Mouse (Mus musculus) T-helper 2 cell (primary cell): ENCODE results near the gene Wdr95.

Experiments used
- in situ Hi-C: fragments of 300-600 bp; cut with MboI, MseI; formaldehyde crosslinking; loops from one replicate; pipeline ENCODE4 v1.15.1; 2025; ENCODE audit warnings: high pct_unique_total_duplicates

Wdr95 gene

DNA sequence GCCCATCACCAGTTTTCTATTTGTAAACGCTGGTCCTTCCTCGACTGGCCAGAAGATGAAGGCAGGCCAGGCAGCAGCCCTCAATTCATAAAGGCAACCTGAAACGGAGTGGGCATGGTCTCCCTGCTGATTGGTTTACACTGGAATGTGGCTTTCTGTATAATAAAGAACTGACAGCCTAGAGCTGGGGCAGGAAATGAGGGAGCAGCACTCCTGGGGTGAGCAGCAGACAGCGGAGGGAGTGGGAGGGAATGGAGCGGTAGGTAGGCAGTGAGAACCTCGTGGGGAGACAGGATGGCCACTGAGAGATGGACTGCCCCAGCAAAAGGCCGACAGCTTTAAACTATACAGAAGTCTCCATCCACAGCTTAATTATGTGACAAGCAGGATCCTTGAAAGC is 93.7 kb downstream of the Wdr95 start:
- in situ Hi-C loops: loop anchor here (25.0 kb wide), 1 partner anchor 1285 kb away; no protein-coding TSS in a partner anchor

DNA sequence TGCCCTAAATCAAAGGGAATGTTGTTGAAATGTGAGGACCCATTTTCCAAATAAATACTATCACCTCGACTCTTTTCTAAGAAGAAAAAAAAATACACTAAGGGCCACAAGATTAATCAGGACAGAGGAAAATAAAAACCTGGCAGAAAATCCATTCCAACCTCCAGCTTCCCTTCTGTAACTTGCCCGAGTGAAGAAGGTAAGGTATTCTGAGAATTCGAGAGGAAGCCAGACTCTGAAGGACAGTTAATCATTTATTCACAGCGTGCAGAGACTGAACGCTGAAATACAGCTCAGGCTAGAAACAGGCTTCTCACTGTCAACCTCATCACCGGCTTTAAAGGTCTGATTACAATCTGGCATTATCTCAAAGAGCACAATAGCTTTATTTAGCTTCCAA is 94.2 kb downstream of the Wdr95 start:
- in situ Hi-C loops: loop anchor here (25.0 kb wide), 1 partner anchor 1285 kb away; no protein-coding TSS in a partner anchor

DNA sequence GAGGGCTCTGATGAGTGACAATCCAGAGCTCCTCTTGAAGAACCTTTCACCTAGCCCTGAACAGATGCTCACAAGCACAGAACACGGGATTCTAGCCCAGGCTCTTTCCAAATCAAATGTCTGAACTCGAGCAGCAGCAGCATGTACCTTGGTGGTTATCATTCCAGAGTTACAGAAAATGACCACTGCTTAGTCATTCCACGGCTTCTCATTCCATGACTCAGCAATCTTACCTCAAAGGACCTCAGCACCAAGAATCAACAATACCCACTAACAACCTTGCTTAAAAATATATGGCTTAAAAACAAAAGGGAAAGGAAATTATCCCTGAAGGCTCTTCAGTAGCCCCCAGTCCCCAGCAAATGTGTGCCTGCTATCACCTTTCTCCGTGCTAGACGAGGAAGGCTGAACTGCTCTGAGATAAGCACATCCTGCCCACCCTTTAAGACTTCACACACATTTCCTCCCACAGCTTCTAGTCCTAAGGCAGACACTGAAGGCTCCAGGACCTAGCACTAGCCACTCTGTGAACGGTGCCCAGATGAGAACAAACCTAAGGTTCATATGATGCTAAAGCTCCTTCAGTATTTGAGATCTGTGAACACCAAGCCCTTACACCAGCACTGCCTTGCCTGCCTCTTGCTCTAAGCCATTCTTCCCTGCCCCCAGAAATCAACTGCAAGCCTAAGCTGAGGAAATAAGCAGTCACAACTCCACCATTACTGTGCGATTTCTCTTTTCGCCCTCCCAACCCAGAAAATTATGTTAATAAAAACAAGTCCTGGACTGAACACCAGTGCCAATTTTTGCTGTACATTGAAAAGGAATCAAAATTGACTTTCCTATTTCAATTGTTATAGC is 95.6 kb downstream of the Wdr95 start:
- in situ Hi-C loops: loop anchor here (25.0 kb wide), 1 partner anchor 1287 kb away; no protein-coding TSS in a partner anchor

DNA sequence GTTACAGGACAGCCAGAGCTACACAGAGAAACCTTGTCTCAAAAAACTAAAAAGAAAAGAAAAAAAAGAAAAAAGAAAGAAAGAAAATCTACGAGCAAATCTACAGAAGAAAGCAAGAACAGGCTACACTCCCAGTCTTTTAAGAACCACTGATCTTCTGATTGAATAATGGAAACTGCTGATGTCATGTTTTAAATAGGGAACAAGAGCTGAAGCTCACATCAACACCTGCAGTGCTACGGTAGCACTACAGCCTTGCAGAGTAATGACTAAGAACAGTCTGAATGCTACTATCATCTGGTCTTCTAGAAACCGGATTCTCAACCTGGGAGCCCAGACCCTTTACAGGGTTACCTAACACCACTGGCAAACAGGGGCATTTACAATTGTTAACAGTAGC is 97.1 kb downstream of the Wdr95 start:
- in situ Hi-C loops: no loop called here

DNA sequence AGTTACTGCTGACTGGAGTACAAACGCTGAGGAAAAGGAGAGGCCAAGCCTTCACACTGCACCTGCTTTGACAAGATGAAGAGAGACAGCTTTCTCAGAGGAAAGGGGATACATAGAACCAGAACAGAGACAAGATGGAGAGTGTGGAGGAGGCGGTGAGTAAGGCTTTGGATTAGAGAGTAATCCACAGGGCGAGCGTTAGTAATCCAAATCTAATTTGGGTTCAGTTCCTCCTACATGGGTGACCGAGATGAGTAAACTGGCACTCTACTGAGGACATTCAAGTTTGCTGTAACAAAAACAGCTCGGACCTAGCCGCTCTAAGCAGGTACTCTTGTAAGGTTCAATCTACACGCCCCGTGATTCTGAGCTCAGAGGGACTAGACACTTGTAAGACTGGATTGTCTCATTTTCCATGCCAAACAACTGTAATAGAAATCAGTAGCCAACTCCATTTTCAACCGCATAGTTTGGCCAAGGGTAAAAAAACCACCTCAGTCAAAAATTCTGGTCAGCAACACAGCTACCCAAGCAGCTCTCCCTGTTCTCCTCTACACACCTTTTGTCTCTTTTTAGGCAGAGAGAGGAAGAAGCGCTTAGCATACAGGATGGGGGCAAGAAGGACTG is 106.0 kb downstream of the Wdr95 start:
- in situ Hi-C loops: no loop called here

DNA sequence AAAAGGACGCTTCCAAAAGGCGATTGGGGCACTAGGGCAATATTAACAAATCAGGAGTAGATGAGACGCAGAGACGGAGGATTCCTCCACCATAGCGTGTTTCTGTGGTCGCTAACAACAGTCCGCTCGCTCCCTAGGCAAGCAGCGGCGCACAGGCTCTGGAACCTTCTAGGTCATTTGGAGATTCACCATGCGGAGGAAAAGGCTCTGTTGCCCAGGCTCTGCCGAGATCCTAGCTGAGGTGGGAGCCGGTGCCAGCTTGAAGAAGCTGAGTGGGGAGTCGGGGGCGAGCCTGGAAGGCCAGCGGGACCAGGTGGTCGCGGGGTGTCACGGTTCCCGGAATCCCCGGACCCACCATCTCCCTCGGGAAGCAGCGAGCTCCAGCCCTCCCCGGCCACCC is 107.1 kb downstream of the Wdr95 start:
- in situ Hi-C loops: no loop called here

DNA sequence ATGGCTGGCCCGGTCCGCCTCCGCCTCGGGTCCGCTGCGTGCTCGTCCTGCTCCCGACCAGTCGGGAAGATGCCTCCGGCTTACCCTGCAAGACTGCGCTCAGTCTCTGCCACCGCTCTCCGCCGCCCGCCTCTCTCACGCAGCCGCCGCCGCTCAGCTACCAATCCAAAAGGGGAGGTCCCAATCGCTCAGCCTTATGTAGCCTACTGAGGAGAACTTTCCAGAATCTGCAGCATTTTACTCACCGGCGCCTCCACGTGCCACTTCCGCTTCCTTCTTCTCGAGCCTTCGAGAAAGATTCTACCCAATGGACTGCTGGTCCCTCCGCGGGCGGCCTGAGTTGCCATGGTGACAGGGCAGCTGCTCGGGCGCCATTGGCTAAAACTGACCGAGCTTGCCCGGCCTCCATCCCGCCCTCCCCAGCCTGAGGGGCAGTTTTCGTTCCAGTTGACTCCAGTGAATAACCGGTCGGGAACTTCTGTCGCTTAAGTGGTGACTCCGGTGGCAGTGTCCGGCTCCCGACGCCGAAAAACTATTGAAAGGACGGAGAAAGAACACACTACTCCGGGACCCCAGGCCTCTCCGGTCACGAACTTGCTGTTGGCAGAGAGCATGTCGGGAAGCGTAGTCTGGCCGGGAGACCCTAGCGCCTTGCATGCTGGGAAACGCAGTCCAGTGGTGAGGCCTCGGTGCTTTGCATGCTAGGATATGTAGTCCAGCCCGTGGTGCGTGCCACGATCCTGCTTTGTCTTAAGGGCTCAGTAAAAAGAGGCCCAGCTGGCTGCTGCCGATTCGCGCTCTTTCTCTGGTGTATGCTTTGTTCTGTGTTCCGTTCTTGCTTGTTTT is 107.8 kb downstream of the Wdr95 start, which contains the start of gene Hsph1:
TSS of gene Hsph1 (minus strand) at position 302 of the 846 bp plus-strand sequence.
- in situ Hi-C loops: no loop called here

DNA sequence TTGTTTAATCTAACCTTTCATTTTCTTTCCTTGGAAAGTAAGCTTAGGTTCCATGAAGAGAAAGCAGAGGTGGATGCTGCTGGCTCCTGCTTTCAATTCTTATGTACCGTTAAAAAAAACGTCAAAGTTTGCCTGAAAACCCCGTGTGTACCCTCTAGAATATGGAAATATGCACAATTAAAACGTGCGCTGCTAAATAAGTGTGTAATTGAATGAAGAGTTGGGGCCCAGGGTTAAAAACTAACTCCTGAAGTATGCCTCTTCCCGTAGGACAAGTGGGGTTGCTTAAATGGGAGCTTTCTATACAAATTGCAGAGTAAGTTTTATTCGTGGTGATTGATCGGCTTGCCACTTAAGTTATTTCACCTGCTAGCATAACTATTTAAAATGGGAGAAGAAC is 108.8 kb downstream of the Wdr95 start:
- in situ Hi-C loops: no loop called here

DNA sequence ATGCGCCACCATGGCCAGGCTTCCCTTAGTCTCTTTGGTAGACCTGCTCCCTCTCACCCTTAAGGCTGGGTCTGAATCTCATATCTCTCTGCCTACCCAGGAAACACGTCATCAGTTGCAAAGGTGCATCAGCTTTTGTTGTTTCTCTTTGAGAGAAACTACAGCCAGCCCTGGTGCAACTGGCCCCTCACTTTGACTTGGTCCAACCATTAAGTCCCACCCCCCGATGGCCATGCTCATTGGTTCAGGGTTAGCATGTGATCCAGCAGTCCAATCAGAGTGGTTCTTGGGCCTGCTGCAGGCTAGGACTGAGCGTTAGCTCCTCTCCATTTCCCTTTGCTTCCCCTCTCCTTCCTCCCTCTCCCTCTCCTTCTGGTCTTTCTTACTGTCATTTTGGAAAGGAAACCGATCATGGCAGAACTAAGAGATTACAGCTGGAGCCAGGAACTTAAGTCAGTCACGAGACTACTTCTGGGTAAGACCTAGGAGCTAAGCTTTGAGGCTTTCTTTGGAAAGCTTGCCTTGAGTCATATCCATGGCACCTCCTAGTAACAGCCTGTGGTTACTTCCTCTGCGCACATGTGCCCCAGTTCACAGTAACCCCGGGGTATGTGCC is 112.9 kb downstream of the Wdr95 start:
- in situ Hi-C loops: no loop called here

DNA sequence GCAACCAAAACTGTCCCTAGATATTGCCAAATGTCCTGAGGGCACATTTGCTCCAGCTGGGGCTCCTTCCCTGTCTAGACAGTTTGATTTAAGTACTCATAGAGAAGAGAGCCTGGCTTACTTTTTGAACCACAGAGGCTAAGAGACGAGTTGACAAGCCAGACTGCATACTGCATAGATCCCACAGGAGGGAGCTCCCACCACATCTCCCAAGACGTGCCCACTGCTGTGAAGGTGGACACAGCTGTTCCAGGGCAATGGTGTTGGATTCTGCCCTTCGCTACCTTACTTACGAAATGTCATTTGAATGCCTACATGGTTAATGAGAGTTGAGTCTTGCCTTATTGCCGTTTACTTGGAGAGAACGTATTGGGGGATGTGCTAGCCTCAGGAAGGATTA is 113.9 kb downstream of the Wdr95 start:
- in situ Hi-C loops: no loop called here

DNA sequence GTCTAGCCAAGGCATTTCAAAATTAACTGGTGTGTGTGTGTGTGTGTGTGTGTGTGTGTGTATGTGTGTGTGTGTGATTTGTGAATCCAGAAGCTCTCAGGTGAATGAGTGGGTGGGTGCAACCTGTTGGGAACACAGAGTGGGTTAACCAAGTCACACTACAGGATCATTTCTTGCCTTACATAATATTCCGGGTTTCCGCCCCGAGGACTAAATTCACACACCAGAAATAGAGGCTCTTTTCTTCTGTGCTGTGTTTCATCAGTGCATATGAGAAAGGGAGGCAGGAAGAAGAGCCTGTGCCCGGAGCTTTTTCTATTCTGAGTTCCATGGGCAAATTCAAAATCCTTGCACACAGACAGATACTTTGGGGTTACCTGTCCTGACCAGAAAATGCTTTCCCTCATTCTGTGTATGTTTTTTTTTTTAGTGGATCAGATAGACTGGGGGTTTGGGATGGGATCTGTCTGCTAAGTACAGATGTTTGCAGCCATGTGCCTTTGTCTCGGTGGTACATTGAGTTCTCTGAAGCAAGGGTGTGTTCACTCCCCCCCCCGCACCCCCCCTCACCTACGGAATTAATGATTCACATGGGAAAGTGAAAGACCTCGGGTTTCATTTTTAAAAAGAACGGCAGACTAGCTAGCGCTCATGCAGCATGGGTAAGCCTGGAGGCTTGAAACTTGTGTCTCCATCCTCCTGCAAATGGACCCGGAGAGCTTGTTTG is 114.5 kb downstream of the Wdr95 start:
- in situ Hi-C loops: no loop called here

DNA sequence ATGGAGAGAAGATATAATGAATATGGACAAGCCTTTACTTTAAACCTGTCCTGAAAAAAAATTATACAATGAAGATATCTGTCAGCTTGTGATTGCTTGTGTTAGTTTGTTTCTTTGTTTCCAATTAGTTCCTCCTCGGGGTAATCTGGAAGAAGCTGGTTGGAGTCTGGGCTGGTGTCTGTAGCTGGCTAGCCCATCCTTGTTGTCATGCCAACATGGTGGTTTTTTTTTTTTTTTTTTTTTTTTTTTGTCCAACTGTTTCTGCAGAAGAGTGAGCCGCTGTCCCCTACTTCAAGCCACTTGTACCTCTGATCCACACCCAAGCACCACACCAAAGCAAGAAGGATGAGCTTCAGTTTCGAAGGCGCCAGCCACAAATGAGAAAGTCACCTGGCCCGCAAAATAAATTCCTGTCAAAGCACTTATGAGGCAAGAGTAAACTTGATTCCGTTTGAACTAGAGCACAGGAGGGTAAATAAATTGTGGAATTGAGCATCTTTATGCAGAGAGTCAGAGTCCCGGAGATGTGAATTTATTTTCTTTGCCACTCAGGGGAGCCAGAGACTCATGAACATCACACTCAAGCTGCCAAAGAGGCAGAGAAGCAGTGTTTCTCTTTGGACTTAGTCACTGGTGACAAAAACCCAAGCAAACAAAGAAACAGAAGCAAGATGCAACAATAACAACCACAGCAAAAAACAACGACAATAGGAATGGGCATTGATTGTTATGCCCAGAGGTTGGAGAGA is 119.1 kb downstream of the Wdr95 start:
- in situ Hi-C loops: no loop called here

DNA sequence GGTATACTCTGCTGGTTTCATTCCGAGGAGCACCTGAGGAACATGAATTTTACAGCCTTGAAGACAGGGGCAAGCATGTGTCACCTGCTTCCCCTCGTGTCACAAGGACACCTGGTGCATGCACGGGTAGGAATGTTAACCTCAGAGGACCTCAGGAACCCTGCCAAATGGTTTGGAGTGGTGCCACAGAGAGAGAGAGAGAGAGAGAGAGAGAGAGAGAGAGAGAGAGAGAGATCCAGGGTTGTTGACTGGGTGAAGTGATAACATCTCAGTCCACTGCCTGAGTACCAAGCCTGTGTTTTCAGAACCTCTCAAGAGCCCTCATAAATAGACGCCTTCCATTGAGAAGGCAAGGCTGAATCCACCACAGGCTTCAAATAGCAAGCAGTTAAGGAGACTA is 119.7 kb downstream of the Wdr95 start:
- in situ Hi-C loops: no loop called here

DNA sequence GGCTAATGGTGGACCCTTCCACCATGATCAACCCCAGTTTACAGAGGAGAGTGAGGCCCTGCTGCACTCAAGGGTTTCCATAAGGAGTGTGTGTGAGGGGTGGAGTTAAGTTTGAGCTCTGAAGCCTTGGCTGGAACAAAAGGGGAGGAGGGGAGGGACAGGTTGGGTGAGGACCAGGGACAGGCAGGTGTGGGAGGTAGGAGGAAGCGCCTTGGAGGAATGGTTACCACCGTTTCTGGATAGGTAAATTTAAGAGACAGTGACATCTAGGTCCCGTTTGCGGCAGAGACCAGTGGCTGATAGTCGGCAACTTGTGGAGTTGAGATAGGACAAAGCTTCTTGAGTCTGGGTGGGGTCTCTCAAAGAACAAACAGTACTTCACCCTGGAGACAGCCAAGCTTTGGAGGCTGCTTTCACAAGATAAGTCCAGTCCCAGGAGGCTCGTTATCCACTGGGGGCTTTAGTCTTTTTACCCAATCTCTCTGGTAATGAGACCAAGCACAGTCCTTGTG is 120.5 kb downstream of the Wdr95 start:
- in situ Hi-C loops: no loop called here

DNA sequence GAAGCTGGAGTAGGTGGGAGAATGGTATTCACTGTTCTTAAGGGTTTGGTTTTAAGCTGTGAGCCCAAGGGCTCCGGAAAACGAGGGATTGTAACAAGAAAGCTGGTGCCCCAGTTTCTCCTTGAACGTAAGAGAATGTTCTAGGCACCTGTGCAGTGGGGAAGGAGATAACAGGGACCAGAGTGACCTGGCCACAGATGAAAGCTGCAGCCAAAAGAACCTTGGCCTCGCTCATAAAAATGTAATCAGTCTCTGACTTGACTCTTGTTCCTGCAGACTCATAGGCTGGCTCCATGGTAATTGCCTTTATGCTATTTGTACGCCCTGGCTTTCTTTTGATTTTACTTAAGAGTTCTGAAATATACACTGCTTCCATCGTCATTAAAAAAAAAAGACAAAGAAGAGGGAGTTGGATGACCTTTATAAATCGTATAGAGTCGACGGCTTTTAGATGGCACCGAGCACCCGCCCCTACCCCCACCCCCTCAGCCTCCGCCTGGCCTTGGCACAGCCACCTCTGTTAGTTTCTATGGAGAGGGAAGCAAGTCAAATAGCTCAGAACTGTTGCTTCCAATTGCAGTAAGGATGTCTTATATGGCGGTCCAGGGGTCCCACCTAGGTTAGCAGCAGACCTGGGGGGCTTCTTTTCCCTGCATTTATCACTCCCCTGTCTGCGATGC is 121.2 kb downstream of the Wdr95 start:
- in situ Hi-C loops: loop anchor here (25.0 kb wide), 1 partner anchor 1638 kb away; no protein-coding TSS in a partner anchor

DNA sequence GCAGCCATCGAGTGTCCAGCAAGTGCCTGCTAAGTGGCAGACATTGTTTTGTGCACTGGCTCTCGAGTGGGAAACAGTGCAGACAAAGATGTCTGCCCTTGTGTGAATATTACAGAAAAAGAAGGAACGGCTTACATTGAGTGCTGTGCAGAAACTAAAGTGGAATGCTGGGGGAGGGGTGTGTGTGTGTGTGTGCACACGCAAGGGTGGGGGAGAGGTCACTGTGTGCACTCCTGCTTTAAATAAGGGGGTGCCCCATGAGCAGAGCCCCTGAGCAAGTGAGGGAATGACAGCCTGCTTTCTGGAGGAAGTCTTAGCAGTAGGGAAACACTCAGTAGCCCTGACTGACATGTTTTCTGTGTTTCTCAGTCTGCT is 121.7 kb downstream of the Wdr95 start:
- in situ Hi-C loops: loop anchor here (25.0 kb wide), 1 partner anchor 1637 kb away; no protein-coding TSS in a partner anchor

DNA sequence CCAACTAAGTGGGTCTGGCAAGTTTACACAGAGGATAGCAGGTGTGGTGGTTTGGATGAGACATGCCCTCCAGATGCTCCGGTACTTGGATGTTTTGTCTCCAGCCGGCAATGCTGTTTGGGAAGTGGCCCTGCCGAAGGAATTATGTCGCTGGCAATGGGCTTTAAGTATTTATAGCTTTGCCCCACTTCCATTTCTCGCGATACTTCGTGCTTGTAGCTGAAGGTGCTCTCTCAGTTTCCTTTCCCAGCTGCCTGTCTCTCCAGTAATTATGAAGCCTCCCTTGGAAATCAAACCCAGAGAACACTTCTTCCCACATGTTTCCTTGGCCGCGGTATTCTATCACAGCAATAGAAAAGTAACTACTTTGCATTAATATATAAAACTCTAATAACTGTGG is 127.2 kb downstream of the Wdr95 start:
- in situ Hi-C loops: loop anchor here (25.0 kb wide), 1 partner anchor 1632 kb away; no protein-coding TSS in a partner anchor

DNA sequence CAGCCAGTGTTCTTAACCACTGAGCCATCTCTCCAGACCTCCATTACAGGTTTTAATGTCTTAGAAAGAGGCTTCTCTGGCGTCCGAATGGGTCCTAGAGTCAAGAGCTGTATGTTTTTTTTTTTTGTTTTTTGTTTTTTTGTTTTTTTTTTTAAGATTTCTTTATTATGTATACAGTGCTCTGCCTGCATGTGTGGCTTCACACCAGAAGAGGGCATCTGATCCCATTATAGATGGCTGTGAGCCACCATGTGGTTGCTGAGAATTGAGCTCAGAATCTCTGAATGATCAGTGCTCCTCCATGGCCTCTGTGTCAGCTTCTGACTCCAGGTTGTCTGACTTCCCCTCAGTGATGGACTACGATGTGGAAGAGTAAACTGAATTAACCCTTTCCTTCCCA is 129.5 kb downstream of the Wdr95 start:
- in situ Hi-C loops: loop anchor here (25.0 kb wide), 1 partner anchor 1629 kb away; no protein-coding TSS in a partner anchor
